Mouse (Mus musculus): ENCODE results near the gene Nlgn3. TPM values are rescaled to one million over a fixed set of nuclear protein-coding genes. Genes with fewer than 3 reads are reported as not detected.

Gene Nlgn3
- polyA plus RNA-seq (2012; fragmentation: generic; extraction: Trizol), result not detected
- long read RNA-seq, experiment 1, result 0 reads
- long read RNA-seq, experiment 2, result 0 reads

GRCm38 (mm10) chrX:101299055-101299454, at the start of gene Nlgn3:
TSS of gene Nlgn3 (plus strand) at chrX:101299168.
- H3K79me2 ChIP-seq (ENCODE audit: control insufficient read depth, insufficient read depth), result no peaks in the 10 kb centered on the region
- no peaks in the 10 kb centered on the region for H3K27me3 ChIP-seq (ENCODE audit: control insufficient read depth, insufficient read depth, insufficient read length)
- H3ac ChIP-seq (ENCODE audit: control insufficient read depth, insufficient read length, low read depth), result no peak within 1 kb of the TSS
- H3K79me3 ChIP-seq (ENCODE audit: low read depth), result no peaks in the 10 kb centered on the region
- peaks cover 5% of the 10 kb centered on the region for H3K36me3 ChIP-seq (ENCODE audit: control insufficient read depth, insufficient read depth)
- TF ChIP-seq MAX (IDR thresholded peaks at IDR 0.05) (no peak), MYOD1 (IDR thresholded peaks at IDR 0.05; ENCODE audit: control insufficient read depth, insufficient read length, low read depth) (no peak), CTCF (IDR thresholded peaks at IDR 0.05; ENCODE audit: control insufficient read depth, insufficient read depth, insufficient read length) (no peak), CEBPB (IDR thresholded peaks at IDR 0.05; ENCODE audit: low read depth) (no peak), MYOG (IDR thresholded peaks at IDR 0.05; ENCODE audit: control insufficient read depth, extremely low read depth, insufficient read length) (no peak), USF1 (IDR thresholded peaks at IDR 0.05; ENCODE audit: low read depth) (no peak), FOSL1 (IDR thresholded peaks at IDR 0.05; ENCODE audit: insufficient read depth, low read length, poor library complexity, severe bottlenecking) (no peak)
- no peak within 1 kb of the TSS for H3K4me3 ChIP-seq (ENCODE audit: insufficient read depth, poor library complexity, severe bottlenecking)

- Histone ChIP-seq H3ac (ENCODE audit: control insufficient read depth, insufficient read length, low read depth) (peak within 1 kb of the TSS; percentile 76), H3K79me3 (ENCODE audit: low read depth) (no peaks in the 10 kb centered on the region), H3K27me3 (ENCODE audit: control insufficient read depth, insufficient read depth, insufficient read length) (no peaks in the 10 kb centered on the region), H3K4me3 (ENCODE audit: insufficient read depth, poor library complexity, severe bottlenecking) (peak within 1 kb of the TSS; percentile 32), H3K79me2 (ENCODE audit: control insufficient read depth, insufficient read depth) (no peaks in the 10 kb centered on the region), H3K36me3 (ENCODE audit: control insufficient read depth, insufficient read depth) (no peaks in the 10 kb centered on the region)
- TF ChIP-seq USF1 (IDR thresholded peaks at IDR 0.05; ENCODE audit: low read depth) (no peak), MAX (IDR thresholded peaks at IDR 0.05) (peak; percentile 62)
Measured at GRCm38 (mm10) chrX:101253952-101254729, 44.8 kb upstream of the Nlgn3 start, which contains the start of gene Foxo4. TSS of gene Foxo4 (plus strand) at chrX:101254528.

- Histone ChIP-seq H3K36me3 (ENCODE audit: control insufficient read depth, insufficient read depth) (no peaks in the 10 kb centered on the region), H3K27me3 (ENCODE audit: control insufficient read depth, insufficient read depth, insufficient read length) (no peaks in the 10 kb centered on the region), H3ac (ENCODE audit: control insufficient read depth, insufficient read length, low read depth) (peak overlapping the region; percentile 76), H3K4me3 (ENCODE audit: insufficient read depth, poor library complexity, severe bottlenecking) (peak overlapping the region; percentile 32), H3K79me2 (ENCODE audit: control insufficient read depth, insufficient read depth) (no peaks in the 10 kb centered on the region), H3K79me3 (ENCODE audit: low read depth) (no peaks in the 10 kb centered on the region)
- no peak for TF ChIP-seq MAX (IDR thresholded peaks at IDR 0.05)
- no peak for TF ChIP-seq CEBPB (IDR thresholded peaks at IDR 0.05; ENCODE audit: low read depth)
- no peak for TF ChIP-seq MYOG (IDR thresholded peaks at IDR 0.05; ENCODE audit: control insufficient read depth, extremely low read depth, insufficient read length)
- no peak for TF ChIP-seq MYOD1 (IDR thresholded peaks at IDR 0.05; ENCODE audit: control insufficient read depth, insufficient read length, low read depth)
- TF ChIP-seq CTCF (IDR thresholded peaks at IDR 0.05; ENCODE audit: control insufficient read depth, insufficient read depth, insufficient read length), result no peak
- TF ChIP-seq USF1 (IDR thresholded peaks at IDR 0.05; ENCODE audit: low read depth), result no peak
- no peak for TF ChIP-seq FOSL1 (IDR thresholded peaks at IDR 0.05; ENCODE audit: insufficient read depth, low read length, poor library complexity, severe bottlenecking)
Measured at GRCm38 (mm10) chrX:101254740-101255139, 44.2 kb upstream of the Nlgn3 start.

- no peak for TF ChIP-seq USF1 (IDR thresholded peaks at IDR 0.05; ENCODE audit: low read depth)
- no peak for TF ChIP-seq MAX (IDR thresholded peaks at IDR 0.05)
- TF ChIP-seq CEBPB (IDR thresholded peaks at IDR 0.05; ENCODE audit: low read depth), result no peak
- no peak for TF ChIP-seq FOSL1 (IDR thresholded peaks at IDR 0.05; ENCODE audit: insufficient read depth, low read length, poor library complexity, severe bottlenecking)
- no peak for TF ChIP-seq MYOD1 (IDR thresholded peaks at IDR 0.05; ENCODE audit: control insufficient read depth, insufficient read length, low read depth)
- no peak for TF ChIP-seq CTCF (IDR thresholded peaks at IDR 0.05; ENCODE audit: control insufficient read depth, insufficient read depth, insufficient read length)
- TF ChIP-seq MYOG (IDR thresholded peaks at IDR 0.05; ENCODE audit: control insufficient read depth, extremely low read depth, insufficient read length), result no peak
- no peak overlapping the region for H3K4me3 ChIP-seq (ENCODE audit: insufficient read depth, poor library complexity, severe bottlenecking)
- H3K27me3 ChIP-seq (ENCODE audit: control insufficient read depth, insufficient read depth, insufficient read length), result no peaks in the 10 kb centered on the region
- H3K79me2 ChIP-seq (ENCODE audit: control insufficient read depth, insufficient read depth), result no peaks in the 10 kb centered on the region
- no peak overlapping the region for H3ac ChIP-seq (ENCODE audit: control insufficient read depth, insufficient read length, low read depth)
- H3K79me3 ChIP-seq (ENCODE audit: low read depth), result no peaks in the 10 kb centered on the region
- H3K36me3 ChIP-seq (ENCODE audit: control insufficient read depth, insufficient read depth), result no peaks in the 10 kb centered on the region
Measured at GRCm38 (mm10) chrX:101256603-101257002, 42.4 kb upstream of the Nlgn3 start.

- no peaks in the 10 kb centered on the region for H3K36me3 ChIP-seq (ENCODE audit: control insufficient read depth, insufficient read depth)
- H3K79me3 ChIP-seq (ENCODE audit: low read depth), result no peaks in the 10 kb centered on the region
- H3K27me3 ChIP-seq (ENCODE audit: control insufficient read depth, insufficient read depth, insufficient read length), result no peaks in the 10 kb centered on the region
- H3K79me2 ChIP-seq (ENCODE audit: control insufficient read depth, insufficient read depth), result no peaks in the 10 kb centered on the region
- H3ac ChIP-seq (ENCODE audit: control insufficient read depth, insufficient read length, low read depth), result no peak overlapping the region
- no peak overlapping the region for H3K4me3 ChIP-seq (ENCODE audit: insufficient read depth, poor library complexity, severe bottlenecking)
- peak; percentile 60 for TF ChIP-seq MYOD1 (IDR thresholded peaks at IDR 0.05; ENCODE audit: control insufficient read depth, insufficient read length, low read depth)
- TF ChIP-seq MAX (IDR thresholded peaks at IDR 0.05), result no peak
Measured at GRCm38 (mm10) chrX:101260441-101261325, 38.3 kb upstream of the Nlgn3 start.

All from C2C12 (cell line).